Mouse (Mus musculus): ENCODE data around the gene Padi6.

Gene Padi6

DNA sequence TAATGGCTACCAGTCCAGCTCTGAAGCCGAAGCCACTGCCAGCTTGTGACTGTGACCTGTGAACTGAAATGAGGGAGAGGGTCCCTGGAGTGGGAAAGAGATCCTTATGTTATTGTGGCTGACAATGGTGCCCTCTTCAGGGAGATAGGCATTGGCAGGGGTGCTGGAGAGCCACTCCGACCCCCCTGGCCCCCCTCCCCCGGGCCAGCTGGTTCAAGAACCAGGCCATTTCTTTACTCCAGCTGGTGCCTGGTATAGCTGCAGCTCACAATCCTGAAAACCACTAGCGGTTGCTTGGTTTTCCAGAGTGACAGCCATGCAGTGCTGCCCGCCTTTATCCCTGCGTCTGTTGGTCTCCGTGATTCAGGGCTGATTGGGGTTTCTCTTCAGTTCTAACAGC, 33.3 kb downstream of the Padi6 start:
- DNase-seq (ENCODE audit: low read depth in 1 of 2, low spot score in 2 of 2) = no peak

DNA sequence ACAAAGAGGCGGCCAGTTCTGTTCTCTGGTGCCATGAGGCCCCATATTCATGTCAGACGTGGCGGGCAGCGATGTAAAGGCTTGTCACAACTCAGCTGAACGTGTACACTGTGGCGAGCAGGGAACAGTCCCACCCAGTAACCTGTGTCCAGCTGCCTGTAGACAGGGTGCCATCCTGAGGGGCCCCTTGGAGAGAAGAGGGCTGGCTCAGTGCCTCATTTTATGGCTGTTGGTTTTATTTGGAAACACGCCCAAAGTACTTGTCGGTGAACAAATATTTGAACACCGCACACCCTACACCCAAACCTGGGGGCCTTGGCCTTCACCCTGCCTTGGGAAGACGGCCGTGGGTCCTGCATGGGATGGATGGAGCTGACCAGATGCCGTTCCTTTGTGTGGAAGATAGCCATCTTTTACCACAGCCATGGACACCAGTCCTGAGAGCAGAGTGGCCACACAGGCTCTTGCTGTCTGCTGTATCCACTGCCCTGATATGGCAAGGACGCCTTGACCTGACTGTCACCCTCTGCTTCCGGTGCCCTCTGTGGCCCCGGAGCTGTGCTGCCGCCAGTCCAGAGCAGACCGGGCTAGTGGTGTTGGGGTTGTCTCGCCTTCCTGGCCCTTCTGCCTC, 34.0 kb downstream of the Padi6 start:
- DNase-seq (ENCODE audit: low read depth in 1 of 2, low spot score in 2 of 2) = no peak

DNA sequence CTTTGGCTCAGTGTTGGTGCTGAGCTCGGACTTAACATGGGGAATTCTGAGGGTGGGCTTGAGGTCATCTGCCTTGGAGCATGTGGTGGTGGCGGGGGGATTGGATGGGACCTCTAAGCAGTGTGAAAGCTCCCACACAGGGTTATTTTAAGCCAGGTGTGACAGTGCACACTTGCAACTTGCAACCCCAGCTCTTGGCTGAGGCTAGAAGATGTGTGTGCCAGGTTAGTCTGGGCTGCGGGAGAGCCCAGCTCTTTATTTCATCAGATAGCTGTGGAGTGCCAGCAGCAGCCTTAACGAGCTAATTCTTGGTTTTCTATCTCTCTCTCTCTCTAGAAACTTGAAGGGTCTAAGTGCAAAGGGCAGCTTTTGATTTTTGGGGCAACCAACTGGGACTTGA, 34.8 kb downstream of the Padi6 start:
- no peak for DNase-seq (ENCODE audit: low read depth in 1 of 2, low spot score in 2 of 2)

DNA sequence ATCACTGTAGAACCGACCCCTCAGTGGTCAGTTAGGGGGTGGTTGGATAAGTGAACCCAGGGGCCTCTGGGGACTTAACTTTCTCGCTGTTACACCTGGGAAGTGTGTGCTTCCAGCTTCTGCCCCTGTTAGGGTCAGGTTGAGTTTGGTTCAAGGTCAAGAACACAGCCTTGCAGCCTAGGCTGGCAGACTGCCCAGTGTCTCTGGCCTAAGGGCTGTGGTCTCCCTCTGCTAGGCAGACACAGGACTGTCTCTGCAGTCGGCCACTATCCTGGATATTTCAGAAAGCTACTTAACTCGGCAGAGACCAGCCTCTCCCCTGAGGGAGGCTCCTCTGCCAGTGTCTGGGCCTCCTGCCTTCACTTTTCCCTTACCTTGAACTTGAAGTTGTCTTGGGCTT, 38.3 kb downstream of the Padi6 start:
- no peak for DNase-seq (ENCODE audit: low read depth in 1 of 2, low spot score in 2 of 2)

DNA sequence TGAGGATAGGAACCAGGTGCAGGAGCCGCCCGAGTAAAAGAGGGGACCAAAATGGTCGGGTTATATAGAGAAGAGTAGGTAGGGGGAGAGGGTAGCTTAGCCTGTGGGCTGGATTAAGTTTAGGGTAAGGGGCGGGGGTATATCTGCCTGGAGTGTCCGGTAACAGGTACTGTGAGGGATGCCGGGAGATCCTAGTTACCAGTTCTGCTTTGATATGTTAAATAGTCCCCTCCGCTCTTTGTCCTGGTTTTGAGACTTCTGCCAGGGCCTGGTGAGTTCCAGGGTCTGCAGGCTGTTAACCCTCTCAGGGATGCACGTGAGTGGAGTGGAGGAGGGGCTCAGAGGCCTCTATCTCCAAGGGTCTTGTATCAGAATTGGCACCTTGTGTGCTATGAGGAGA, 38.8 kb downstream of the Padi6 start:
- no peak for DNase-seq (ENCODE audit: low read depth in 1 of 2, low spot score in 2 of 2)

DNA sequence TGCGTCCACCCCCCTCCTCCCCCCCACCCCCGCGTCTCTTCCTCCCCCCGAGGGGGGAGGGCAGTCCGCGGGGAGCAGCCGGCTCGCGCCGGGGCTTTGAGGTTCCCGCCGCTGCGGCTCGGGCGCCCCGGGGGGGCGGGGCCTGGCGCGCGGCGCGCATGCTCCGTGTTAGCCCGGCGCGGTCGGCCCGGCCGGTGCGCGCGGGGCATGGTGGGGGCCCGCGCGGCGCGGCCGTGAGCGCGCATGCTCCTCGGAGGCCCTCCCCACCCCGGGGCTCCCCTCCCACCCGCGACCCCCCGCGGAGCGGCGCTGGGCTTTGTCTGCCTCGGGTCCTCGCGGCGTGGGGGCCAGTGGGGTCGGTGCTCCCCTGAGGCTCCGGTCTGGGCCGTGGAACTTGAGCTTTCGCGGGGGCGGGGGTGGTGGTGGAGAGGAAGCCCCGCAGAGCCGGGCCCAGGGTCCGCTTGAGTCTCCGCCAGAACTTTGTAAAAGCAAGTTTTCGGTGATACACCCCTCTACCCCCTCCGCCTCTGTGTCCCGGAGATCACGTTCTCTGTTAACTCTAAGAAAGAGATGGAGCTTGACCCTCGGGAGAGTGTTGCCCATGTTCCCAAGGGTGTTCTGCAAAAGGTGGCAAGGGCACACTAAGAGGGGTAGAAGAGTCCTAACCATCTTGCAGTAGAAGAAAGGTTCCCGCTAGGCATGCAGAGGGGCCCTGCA, 39.7 kb downstream of the Padi6 start:
- DNase-seq (ENCODE audit: low read depth in 1 of 2, low spot score in 2 of 2) = peak; percentile 14 to 53

DNA sequence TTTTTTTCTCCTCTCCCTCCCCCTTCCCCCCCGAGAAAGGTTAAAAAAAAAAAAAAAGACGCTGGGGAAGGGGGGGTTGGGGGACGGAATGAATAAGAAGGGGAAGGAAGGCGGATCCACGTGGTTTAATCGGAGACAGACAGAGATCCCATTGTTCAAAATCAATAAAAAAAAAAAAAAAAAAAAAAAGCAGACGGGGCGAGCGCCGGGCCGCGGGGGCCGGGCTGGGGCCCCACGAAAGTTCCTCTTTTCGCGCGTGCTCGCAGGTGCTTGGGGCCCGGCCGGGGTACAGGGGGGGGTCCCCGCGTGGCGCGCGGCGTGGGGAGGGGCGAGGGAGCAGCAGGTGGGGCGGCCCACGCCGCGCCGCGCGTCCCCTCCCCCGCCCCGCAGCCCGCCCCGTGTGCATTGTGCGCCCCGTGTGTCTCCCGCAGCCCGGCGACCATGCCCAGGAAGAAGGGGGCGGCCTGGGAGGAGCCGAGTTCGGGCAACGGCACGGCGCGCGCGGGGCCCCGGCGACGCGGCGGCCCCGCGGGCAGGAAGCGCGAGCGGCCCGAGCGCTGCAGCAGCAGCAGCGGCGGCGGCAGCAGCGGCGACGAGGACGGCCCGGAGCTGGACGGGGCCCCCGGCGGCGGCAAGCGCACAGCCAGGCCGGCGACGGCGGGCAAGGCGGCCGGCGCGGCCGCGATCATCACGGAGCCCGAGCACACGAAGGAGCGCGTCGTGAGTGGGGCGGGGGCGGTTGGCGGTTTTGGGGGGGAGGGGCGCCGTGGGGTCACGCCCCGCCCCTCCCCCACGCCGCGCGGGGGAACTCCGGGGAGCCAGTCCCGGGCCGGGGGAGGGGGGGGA, 40.5 kb downstream of the Padi6 start:
- DNase-seq (ENCODE audit: low read depth in 1 of 2, low spot score in 2 of 2) = peak in 1 of 2 experiments; percentile 16

DNA sequence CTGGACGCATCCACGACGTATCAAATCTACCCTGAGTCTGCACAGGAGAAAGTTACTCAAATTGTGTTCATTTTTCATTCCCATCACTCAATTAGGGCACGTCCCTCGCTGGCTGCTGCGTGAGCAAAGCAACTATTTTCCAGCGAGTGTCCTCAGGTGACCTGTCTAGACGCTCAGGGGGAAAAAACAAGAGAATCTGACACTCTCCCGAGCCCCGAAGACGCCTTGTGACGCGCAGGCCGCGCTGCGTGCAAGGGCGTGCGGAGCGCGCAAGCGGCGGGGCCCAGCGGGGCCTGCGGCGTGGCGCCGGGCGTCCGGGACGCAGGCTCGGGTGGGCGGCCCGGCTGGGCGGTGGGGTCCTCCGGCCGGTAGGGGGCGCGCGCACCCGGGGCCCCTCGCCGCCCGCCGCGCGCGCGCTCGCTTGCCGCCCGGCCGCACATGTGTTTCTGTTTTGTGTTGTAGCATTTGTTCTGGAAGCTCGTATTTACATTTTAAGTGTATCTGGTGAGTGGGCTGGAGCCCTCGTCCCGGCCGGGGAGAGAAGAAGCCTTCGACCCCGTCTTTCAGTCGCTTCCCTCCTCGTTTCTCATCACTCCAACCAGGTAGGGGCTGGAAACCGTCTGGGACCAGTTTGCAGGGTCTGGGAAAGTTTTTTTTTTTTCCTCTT, 41.3 kb downstream of the Padi6 start:
- peak; percentile 33 to 66 for DNase-seq (ENCODE audit: low read depth in 1 of 2, low spot score in 2 of 2)

DNA sequence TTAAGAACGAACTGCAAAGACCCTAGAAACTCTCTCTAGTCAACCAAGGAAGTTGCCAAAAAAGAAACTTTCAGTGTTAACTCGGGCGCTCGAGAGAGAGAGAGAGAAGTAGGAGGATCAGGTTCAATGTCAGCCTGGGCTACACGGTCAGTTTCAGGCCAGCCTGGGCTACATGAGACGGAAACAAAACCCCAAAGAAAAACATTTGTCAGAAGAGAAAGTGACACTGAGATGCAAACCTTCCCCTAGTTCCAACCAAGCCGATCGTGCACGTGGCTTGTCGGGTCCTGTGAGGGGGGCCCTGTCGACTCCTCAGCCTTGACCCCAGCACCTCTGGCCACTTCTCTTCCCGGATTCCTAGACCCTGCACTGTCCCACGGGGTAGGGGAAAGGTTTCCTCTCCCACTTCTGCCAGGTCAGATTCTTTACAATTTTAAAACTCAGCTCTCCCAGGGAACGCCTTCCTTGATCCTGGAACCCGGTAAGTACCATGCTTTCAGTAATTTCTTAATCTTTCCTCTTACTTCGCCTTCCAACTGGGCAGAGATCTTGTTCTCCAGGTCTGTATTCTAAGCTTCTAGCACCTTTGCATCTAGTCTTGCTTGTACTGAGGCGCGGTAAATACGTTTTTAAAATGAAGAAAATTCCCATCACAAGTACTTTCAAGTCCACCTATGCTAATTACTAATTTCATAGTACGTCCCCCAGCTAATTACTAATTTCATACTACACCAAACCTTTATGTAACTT, 42.0 kb downstream of the Padi6 start, which contains the start of gene Rcc2:
Rcc2 (plus strand) TSS at position 273 of the 750 bp plus-strand sequence.
- no peak for DNase-seq (ENCODE audit: low read depth in 1 of 2, low spot score in 2 of 2)

DNA sequence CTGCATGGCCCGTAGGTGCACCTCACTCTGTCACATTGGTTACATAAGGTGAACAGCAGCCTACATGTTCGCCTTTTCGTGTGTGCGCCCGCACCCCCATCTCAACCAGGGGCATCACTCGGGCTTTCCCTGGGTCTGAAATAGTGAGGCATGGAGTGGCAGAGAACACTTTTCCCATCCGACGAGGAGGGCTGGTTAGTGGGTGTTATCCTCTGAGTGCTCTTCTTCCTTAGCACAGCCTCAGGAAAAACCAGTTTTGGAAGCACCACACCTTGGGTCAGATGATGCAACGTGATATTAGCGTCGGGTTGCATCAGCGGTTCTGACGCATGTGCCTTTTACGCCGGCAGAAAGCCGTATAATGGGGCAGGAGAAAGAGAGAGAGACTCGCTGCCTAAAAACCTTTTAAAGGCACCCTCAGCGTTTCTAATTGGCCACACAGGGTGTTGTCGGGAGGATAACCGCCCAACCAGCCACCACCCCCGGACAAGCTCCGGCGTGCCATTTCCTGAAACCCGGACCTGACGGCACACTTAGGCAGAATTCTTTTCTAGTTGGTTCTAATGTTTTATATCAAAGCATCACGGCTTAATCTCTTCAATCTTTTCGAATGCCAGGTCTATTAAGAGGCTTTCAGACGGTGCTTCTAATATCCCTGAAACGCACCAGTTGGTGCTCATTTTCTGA, 42.9 kb downstream of the Padi6 start:
- DNase-seq (ENCODE audit: low read depth in 1 of 2, low spot score in 2 of 2) = peak; percentile 46 to 55

DNA sequence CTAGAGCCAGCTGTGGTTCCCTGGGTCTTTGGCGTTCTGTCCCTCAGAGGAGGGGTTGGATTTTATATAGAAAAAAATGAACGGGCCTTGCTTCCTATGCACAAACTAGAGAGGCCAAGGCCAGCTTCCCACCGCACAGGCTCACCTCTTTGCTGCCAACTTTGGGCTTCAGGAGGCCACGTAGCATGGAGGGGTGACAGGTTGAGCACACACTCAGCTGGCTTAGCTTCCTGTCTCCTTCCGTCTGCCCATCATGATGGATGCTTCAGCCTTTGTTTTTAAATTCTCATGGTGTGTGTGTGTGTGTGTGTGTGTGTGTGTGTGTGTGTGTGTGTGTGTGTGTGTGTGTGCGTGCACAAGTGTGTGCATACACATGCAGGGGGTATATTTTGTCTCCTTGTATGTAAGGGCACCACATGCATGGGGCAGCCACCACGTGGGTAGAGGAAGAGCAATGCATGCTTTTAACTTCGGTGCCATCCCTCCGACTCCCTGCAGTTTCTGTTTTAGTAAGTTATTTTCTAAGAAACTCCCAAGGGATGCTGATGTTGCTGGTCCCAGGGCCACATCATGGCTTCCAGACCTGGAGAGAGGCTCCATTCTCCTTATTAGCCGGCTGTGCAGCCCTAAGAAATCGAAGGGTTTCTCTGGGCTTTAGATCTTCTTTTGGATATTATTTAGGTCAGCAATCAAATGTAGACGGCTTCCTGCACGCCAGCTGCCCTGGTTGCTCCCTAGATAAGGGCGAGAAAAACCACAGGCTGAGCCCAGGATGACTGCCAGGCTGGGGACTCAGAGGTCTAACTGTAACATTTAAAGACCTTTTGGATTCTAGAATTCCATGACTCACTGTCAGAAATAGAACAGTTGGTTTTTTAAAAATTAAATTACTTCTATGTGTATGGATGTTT, 46.5 kb downstream of the Padi6 start:
- DNase-seq (ENCODE audit: low read depth in 1 of 2, low spot score in 2 of 2) = no peak

DNA sequence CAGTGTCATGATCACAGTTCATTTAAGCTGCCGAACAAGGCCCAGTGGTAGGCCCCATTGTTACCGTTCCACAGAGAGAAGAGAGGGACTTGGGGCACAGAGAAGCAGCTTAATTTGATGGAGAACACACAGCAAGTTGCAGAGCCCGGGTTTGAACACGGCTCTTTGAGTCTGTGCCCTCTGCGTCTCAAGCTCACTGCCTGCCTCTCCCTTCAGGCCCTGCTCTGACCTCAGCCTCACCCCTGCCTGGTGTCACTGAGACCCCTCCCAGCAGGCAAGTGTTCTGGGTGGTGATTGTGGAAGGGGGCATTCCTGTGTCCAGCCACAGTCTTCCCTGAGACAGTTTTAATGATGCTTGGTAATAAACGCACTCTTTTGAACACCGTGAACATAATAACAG, 47.3 kb downstream of the Padi6 start:
- no peak for DNase-seq (ENCODE audit: low read depth in 1 of 2, low spot score in 2 of 2)

DNA sequence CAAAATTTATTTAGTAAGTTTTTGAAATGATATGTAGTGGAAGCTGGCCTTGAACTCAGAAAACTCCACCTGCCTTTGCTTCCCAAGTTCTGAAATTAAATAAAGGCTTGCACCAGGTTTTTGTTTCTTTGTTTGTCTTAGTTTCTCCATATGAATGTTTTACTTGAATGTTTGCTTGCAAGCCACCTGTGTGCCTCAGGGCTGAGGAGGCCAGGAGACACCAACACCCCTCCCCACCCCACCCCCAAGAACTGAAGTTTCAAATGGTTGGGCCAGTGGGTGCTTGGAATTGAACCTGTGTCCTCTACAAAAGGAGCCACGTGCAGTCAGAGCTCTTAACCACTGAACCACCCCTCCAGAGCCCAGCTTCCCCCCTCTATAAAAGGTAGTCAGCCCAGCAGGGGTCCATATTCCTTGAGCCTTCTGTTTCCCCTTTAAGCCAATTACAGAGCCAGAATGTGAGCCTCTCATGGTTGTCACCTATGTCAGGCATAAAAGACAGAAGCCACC, 47.8 kb downstream of the Padi6 start:
- no peak for DNase-seq (ENCODE audit: low read depth in 1 of 2, low spot score in 2 of 2)

DNA sequence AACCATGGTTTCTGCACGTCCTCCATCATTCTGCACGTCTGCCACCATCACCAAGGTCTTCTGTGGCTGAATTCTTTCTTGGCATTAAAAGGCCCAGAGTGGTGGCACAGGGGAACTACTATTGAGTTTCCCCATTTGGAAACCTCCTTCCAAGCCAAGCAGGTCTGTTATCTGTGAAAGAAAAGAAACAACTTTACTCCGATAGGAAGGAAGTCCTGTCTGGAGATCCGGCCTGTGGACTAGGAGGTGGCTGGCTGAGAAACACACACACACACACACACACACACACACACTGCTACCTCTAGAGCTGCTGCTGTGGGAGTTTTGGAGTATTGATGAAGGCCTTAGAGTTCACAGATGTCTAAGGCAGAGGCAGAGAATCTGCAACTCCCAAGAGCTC, 48.9 kb downstream of the Padi6 start:
- DNase-seq (ENCODE audit: low read depth in 1 of 2, low spot score in 2 of 2) = no peak

DNA sequence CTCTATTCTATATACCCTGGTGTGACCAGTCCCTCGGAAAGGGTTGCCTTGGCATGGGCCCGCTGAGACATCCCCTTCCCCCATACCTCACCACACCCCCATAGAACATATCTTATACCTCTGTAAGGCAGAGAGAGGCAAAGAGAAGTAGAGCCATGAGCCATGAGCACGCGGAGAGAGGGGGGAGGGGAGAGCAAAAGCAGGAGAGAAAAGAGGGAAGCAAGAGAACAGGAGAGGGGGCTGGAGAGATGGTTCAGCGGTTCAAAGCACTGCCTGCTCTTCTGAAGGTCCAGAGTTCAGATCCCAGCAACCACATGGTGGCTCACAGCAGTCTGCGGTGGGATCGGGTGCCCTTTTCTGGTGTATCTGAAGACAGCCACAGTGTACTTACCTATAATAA, 51.0 kb downstream of the Padi6 start:
- DNase-seq (ENCODE audit: low read depth in 1 of 2, low spot score in 2 of 2) = no peak

DNA sequence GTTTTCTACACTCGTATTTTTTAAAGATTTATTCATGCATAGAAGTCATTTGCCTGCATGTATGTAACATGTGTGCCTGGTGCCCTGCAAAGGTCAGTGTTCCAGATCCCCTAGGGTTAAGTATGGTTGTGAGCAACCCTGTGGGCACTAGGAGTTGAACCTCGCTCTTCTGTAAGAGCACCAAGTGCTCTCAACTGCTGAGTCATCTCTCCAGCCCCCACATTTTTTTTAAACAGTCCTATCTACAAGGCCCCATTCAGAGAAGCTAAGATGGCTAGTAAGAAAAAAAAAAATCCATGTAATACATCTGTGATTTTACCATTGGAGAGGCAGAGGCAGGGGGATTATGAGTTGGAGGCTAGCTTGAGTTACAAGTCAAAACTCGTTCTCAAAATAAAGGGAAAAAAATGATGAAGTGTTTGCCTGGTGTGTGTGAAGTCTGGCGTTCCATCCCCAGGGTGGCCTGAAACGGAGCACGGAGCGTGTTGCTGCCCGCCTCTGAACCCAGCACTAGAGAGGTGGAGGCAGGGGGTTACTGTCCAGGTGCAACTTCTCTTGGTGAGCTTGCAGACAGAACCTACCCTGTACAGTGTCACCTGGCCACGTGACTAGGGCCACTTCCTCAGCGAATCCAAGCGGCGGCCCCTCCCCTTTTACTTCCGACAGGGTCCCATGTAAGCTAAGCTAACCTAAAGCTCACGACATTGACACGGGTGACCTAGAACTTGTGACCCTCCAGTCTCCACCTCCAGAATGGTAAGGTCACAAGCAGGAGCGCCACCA, 52.4 kb downstream of the Padi6 start:
- DNase-seq (ENCODE audit: low read depth in 1 of 2, low spot score in 2 of 2) = no peak

DNA sequence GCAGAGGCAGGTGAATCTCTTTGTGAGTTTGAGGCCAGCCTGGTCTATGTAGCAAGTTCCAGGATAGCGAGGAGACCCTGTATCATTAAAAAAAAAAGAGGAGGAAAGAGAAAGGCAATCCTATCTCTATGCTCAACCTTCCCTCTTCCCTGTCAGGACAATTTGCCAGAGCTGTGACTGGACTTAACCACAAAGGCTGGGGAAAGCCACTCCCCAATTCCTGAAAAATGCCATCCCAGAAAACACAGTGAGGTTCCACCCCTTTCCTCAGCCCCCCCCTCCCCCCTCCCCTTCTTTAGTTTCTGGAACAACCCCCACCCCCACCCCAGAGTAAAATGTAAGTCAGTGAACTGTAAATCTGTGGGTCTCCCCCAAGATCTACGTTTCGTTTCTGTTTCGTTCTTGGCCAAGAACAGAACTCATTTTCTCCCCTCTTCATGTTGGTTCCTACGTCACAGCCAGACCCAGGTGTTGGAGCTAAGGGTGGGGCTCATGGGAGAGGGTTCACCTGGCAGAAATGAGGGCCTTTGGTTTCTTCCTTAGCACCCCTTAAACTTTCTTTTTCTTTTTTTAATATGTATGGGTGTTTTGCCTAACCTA, 53.5 kb downstream of the Padi6 start:
- no peak for DNase-seq (ENCODE audit: low read depth in 1 of 2, low spot score in 2 of 2)

All from monocyte, adult 2 months (primary cell).